Mouse (Mus musculus) central nervous system, embryonic 14 days (tissue): ENCODE data around the gene Mybphl. TPM values are rescaled to one million over a fixed set of nuclear protein-coding genes. Genes with fewer than 3 reads are reported as not detected.

Source experiments
- polyA plus RNA-seq: library from polyadenylated mRNA; depleted of rRNA; stranded (reverse); fragments of >200 nt; gene quantifications from 2 replicates; pipeline ENCODE4 v1.2.3, GENCODE M21; 2012; rRNA removed

The Mybphl gene
- 0.07 and 0.09 TPM in 2 replicates for polyA plus RNA-seq

DNA sequence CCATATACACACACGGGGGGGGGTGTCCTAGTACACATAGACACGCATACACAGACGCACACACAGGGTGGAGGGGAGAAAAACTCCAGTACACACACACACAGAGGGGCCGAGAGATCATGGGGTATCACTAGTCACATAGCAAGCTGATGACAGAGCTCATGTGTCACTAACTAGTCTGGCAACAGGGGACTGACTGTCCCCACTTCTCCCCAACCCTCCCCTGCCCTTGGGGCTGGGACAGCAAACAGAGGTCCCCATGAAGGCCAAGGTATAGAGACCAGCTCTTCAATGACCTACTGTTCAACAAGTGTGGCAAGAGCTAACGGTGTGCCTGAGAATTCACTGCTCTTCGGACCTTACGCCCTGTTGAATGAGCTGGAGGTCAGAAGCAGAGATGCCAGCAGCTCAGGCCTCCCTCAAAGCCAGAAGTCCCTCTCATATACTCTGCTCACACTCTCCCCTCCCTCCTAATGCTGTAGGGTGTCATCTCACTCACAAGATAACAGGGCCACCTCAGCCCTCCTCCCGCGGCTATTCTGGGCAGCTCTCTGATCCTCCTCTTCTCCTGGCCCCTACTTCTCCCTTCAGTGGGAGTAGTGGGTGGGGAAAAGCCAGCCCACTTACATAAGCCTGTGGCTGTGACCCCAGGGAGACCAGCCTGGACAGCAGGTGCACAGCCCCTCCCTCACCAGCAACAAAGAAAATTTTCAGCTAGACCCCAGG lies at the start of gene Mybphl:
Gene Mybphl, plus strand, starts transcription at position 642 of the 726 bp plus-strand sequence.

DNA sequence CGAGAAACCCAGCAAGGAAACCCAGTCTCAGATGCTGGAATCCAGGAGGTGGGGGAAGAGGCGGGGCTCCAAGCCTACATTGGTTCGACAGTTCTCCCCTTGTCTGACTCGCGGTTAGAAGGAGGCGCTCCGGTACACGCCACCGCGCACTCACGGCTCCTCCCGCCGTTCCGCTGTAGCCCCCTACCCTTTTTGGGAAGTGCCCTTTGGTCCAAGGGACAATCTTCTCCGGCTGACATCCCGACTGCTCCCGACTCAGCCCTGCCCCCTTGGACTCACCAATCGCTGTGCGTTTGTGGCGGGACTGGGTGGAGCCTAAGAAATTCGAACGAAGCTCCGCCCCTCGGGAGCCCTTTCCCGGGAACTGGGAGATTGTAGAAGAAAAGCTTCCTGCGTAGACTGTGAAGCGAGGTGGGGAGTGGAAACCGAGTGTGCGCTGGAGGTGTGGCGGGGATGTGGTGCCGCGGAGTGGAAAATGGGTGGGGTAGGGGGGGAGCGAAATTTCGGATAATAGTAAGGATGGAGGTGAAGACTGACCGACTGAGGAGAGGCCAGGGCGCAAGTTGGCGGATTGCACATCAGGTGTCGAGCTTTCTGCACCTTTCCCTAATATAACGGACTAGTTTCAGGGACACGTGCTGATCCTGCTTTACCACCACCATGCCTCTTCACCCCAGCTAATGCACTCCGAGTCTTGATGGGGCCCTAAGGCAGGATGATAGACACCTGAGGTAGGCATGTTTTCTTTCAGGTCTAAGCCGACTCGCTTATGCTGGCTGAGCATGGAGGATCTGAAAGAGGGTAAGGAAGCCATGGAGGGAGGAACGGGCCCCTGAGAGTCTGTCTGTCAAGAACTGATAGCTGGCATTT lies 19.0 kb downstream of the Mybphl start, which contains the start of gene Psrc1:
Gene Psrc1, plus strand, starts transcription at position 355 of the 870 bp plus-strand sequence.

DNA sequence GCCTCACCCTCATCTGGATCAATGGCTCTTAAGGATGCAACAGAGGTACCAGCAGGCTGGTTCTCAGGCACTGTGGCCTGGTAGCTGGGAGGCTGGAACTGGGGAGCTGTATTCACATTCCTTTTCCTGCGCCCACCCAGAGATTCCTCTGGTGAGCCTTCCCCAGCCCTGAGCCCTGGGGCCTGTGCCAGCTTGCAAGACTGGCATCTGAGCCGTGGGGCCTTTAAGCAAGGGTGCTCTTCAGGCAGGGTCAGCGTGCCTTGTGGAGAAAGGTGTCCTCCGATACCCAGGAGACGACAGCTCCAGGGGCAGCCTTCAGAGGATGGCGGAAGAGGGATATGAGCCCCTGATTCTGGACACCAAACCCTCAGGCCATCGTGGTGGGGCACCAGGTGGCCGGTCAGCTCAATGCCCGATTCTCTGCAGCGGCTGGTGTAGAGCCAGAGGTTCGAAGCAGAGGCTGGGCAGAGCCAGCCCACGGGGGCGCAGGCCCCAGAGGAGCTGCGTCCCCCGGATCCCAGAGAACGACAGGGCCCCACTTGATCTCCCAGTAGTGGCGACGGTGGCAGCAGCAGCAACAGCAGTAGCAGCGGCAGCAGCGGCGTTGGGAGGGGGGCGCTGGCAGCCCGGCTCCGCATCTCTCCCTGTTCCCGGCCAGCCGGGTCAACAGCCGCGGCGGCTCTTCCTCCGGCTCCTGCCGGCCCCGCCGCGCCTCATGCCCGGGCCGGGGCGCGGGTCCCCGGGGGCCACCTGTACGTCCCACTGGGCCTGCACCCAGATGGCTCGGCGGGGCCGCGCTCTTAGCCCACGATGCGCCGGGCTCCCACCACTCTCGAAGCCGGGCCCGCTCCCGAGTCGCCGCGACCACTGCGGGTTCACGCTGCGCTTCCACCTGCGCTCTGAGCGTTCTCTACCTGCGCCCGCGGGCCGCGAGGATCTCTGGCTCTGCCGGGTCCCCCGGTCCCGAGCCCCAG lies 50.4 kb downstream of the Mybphl start, which contains the start of gene Celsr2:
Gene Celsr2, minus strand, starts transcription at position 696 of the 974 bp plus-strand sequence.

Other genes with a start within 250 kb of the Mybphl start
- gene Gnai3, start 218.8 kb upstream of the Mybphl start, polyA plus RNA-seq = 82.3 and 87.1 TPM in 2 replicates
- 1.7 and 2.5 TPM in 2 replicates for gene Gpr61, start 210.0 kb upstream of the Mybphl start, polyA plus RNA-seq
- gene Amigo1, start 178.6 kb upstream of the Mybphl start, polyA plus RNA-seq = 16.0 and 16.7 TPM in 2 replicates
- gene Cyb561d1, start 163.7 kb upstream of the Mybphl start, polyA plus RNA-seq = 8.1 and 8.7 TPM in 2 replicates
- 51.1 and 56.0 TPM in 2 replicates for gene Atxn7l2, start 154.0 kb upstream of the Mybphl start, polyA plus RNA-seq
- gene Sypl2, start 138.3 kb upstream of the Mybphl start, polyA plus RNA-seq = 2.0 and 2.8 TPM in 2 replicates
- gene Psma5, start 108.0 kb upstream of the Mybphl start, polyA plus RNA-seq = 156 and 157 TPM in 2 replicates
- 58.6 and 69.6 TPM in 2 replicates for gene Sort1, start 80.8 kb upstream of the Mybphl start, polyA plus RNA-seq
- 48.8 and 69.0 TPM in 2 replicates for gene Psrc1, start 18.9 kb downstream of the Mybphl start, polyA plus RNA-seq
- gene Celsr2, start 50.6 kb downstream of the Mybphl start, polyA plus RNA-seq = 66.1 and 72.8 TPM in 2 replicates
- 193 and 227 TPM in 2 replicates for gene Sars, start 80.3 kb downstream of the Mybphl start, polyA plus RNA-seq
- gene 1700013F07Rik, start 169.2 kb downstream of the Mybphl start, polyA plus RNA-seq = 1.6 and 1.8 TPM in 2 replicates
- gene 5330417C22Rik, start 171.6 kb downstream of the Mybphl start, polyA plus RNA-seq = 5.7 and 6.4 TPM in 2 replicates
- gene Tmem167b, start 197.6 kb downstream of the Mybphl start, polyA plus RNA-seq = 15.9 and 16.8 TPM in 2 replicates
- 33.6 and 33.8 TPM in 2 replicates for gene Taf13, start 206.8 kb downstream of the Mybphl start, polyA plus RNA-seq
- 78.4 and 92.7 TPM in 2 replicates for gene Wdr47, start 226.4 kb downstream of the Mybphl start, polyA plus RNA-seq